Mouse (Mus musculus) cerebellum, adult 9-10 months (tissue): Measurements from ENCODE around the gene Abhd14a.
"Not testable (repeated sequence)": the region's sequence is repeated elsewhere in the genome, so short reads cannot be mapped to it uniquely, and the experiment has no call there.

ENCODE experiments used
- DNase-seq: peaks from one replicate; pipeline ENCODE4 v3.0.0; 2022

Gene Abhd14a

DNA sequence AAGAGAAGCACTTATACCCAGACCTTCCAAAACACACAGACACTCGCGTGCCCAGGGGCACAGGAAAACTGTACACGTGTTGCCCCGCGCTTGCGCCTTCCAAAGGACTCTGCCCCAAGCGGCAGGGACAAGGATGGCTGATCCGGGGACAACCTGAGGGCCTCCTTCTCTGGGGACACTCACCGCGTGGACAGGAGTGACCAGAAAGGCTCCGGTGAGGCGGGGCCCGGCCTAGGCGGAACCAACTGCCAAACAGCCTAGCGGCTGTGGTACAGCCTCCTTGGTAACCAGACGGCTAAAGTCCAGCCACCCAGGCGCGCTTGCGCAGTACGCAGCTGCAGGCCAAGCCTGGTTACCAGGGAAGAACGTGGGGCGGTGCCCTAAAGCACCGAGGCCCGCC is at the start of gene Abhd14a, which contains the start of gene Abhd14b:
TSS of gene Abhd14a (minus strand) at position 331 of the 400 bp plus-strand sequence.
TSS of gene Abhd14b (plus strand) at position 112 of the 400 bp plus-strand sequence.
- DNase-seq, result peak; percentile 97

GRCm38 (mm10) chr9:106487602-106488001 is 40.1 kb upstream of the Abhd14a start:
- DNase-seq, result not testable (repeated sequence)

DNA sequence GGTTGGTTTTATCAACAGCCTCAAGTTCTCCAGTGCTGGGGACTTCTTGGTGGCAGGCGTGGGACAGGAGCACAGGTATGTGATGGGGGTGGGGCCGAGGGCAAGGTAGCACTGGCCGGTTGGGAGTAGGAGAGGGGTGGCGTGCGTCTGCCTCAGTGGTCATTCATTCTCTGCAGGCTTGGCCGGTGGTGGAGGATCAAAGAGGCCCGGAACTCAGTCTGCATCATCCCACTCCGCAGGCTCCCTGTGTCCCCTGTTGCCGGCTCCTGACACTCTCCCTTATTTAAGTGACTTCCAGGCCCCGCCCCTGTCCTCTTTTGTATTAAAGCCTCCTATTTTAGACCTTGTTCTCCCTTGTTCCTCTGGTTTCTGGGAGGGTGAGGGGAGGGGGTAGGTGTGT is 37.6 kb upstream of the Abhd14a start:
- no peak for DNase-seq

- no peak for DNase-seq
Observed at GRCm38 (mm10) chr9:106483606-106484005, 36.1 kb upstream of the Abhd14a start.

- DNase-seq, result no peak
Observed at GRCm38 (mm10) chr9:106483136-106483535, 35.7 kb upstream of the Abhd14a start.

GRCm38 (mm10) chr9:106482578-106483115 is 35.2 kb upstream of the Abhd14a start:
- no peak for DNase-seq

- no peak for DNase-seq
Observed at GRCm38 (mm10) chr9:106481676-106482075, 34.2 kb upstream of the Abhd14a start.

DNA sequence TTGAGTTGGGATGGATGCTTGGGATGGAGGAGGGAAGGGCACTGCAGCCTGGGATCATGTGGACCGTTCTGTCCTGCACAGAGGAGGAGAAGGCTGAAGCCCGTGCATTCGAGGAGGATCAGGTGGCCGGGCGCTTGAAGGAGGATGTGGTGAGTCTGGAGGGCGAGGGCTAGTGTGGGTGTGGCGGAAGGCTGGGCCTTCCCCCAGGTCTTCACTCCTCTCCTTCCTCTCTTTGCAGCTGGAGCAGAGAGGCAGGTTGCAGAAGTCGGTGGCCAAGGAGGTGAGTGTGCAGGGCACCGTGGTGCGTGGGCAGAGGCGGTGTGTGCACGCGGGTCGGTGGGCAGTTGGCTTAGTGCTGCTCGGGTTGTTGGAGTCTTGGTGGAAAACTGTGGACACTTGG is 33.6 kb upstream of the Abhd14a start:
- DNase-seq, result no peak

DNA sequence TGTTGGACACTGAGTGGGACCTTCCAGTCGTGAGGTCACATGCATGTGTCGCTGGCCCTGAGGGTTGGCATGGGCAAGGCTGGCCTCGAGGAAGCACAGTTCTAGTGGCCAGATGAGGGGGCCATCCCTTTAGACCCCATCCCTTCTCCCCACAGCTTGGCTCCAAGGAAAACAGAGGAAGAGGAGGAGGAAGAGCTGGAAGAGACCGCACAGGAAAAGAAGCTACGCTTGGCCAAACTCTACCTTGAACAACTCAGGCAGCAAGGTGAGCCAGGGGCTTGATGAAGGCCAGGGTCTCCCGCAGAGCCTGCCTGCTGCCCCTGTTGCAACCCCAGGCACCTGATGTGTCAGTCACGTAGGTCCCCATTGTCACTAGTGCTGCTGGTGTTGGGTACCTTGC is 33.1 kb upstream of the Abhd14a start:
- DNase-seq, result peak; percentile 13

DNA sequence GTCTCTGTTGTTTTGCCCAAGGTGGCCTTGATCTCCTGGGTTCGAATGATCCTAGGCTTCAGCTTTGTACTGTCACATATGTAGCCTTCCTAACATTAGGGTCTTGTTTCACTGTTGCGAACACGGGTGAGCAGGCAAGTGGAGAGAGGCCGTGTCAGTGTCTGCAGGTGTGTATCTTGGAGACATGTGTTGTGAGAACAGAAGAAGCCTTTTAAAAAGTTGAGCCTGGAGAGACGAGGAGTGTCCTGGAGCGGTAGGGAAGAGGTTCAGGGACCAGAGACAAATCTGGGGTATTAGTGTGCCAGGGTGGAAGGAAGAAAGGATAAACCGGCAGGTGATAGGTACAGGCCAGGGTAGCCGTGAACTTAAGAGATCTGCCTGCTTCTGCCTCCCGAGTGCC is 30.6 kb upstream of the Abhd14a start:
- peak; percentile 36 for DNase-seq

DNA sequence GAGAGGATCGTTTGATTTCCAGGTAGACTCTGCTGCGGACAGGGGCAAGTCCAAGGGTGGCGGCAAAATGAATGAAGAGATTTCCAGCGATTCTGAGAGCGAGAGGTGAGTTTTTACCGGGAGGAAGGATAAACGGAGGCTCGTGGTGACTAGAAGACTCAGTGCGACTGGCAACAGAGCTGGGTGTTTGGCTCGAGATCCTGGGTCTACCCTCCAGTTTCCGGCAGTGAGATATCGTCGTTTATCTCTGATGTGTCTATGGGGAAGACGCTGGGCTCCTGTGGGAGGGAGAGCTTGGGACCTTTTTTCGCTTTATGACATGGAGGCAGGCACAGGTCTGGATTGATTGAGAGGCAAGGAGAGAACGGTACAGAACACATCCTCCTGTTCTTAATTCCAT is 30.2 kb upstream of the Abhd14a start:
- DNase-seq, result peak; percentile 33

DNA sequence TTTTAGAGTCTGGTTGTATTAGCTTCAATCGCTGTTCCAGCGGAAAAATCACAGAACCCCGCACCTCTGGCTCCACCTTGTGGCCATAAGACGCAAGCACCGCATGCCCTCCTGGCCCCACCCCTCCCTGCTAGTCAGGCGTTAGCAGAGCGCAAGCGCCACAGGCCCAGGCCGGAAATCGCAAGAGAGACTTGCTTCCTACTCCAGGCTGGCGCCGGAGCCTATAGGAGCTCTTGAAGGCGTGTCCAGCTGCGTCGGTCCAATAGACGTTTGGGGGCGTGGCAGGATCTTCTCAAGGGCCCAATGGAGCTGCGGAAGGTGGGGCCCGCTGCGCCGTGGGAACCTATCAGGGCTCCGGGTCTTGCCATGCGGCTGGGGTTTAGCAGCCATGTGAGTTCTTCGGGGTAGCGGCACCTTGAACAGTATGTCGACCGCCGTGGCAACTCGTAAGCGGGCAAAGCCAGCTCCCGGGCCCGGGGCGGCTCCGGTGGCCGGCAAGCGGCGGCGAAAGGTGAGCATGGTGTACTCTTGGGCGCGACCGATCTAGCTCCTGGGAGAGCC is 29.5 kb upstream of the Abhd14a start, which contains the start of gene Parp3:
TSS of gene Parp3 (minus strand) at position 26 of the 561 bp plus-strand sequence.
- DNase-seq, result peak; percentile 100

DNA sequence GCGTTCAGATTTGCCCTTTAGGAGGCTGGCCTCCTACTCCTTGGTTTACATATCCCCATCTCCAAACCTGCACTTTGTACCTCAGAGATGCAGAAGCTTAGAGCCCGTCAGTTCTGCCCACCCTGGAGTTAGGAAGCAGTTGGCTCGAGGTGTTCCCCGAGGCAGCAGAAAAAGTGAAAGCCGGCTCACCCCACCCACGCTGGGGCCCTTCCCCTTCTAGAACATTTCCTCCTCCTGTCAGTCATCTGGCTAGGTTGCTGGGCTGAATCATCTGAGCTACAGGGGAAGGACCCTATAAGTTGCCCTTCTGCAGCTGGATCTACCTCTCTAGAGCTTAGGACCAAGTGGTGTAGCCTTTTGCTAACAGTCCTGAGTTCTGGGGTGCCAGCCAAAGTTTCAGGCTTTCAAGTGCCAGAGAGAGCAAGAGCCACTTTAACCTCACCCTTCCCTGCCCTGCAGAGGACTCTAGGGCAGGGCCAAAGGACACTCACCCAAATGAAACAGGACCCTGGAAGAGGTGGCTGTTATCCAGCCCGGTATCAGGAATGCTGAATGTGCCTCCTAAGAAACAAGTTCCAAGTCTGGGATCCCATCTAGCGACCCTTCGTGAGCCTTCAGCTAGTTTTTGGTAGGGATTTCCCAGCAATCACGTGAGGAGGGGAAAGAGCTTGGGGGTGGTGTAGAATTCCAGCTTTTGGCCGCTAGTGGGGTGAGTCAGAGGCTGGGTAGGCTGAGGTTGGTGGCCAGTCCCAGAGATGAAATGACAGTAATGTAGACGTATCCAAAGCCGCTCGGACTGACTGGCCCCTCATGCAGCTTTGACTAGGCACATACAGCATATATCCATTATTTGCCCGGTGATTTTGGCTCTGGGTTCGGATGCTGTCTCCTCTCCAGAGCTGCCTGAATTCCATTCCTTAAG is 28.8 kb upstream of the Abhd14a start:
- DNase-seq, result no peak

DNA sequence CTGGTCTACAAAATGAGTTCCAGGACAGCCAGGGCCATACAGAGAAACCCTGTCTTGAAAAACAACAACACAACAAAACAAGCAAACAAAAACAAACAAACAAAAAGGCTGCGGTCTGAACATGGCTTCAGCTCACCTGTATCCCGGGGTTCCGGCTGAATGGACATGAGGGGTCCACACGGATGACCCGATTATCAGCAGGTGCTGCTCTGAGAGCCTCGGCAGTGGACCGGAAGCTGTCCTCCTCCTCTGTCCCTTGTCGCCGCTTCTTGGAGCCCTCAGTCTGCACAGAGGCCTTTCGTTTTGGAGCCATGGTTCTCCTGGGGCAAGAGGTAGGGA is 28.2 kb upstream of the Abhd14a start, which contains the start of gene Rrp9:
TSS of gene Rrp9 (plus strand) at position 301 of the 339 bp plus-strand sequence.
- no peak for DNase-seq

DNA sequence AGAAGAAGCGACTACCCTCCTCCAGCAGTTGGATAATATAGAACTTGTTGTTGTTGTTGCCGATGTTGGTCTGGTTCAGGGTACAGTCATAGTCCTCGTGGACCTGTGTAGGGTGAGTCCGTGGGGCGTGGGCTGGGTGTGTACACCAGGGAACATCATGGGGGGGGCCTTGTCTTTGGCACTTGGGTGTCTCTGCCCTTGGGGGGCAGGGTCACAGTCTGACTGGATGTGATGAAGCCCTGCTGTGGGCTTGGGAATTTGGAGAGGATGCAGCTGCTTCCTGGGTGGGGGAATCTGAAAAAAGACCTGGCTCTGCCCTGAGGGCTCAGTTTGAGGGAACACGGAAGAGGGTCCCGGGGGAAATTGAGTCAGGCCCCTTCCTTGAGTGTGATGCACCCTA is 27.6 kb upstream of the Abhd14a start:
- peak; percentile 70 for DNase-seq

DNA sequence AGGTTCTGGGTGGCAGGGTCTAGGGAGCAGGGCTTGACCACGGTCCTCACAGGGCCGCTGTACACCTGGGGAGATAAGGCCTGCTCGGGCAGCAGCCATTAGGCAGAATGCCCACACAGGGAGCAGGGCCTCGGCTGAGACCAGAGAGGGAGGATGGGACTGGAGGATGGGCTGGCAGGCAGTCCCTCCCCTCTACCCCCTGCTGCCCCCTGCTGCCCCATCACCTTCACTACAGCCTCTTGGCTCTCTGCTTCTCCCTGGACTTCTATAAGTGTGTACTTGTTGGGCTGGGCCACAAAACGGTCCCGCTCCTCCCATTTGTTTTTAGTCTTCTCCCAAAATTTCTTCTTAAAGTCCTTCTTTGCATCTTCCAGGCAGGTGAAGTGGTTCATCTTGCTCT is 27.0 kb upstream of the Abhd14a start:
- peak; percentile 87 for DNase-seq

GRCm38 (mm10) chr9:106473753-106474105 is 26.3 kb upstream of the Abhd14a start:
- peak; percentile 66 for DNase-seq

DNA sequence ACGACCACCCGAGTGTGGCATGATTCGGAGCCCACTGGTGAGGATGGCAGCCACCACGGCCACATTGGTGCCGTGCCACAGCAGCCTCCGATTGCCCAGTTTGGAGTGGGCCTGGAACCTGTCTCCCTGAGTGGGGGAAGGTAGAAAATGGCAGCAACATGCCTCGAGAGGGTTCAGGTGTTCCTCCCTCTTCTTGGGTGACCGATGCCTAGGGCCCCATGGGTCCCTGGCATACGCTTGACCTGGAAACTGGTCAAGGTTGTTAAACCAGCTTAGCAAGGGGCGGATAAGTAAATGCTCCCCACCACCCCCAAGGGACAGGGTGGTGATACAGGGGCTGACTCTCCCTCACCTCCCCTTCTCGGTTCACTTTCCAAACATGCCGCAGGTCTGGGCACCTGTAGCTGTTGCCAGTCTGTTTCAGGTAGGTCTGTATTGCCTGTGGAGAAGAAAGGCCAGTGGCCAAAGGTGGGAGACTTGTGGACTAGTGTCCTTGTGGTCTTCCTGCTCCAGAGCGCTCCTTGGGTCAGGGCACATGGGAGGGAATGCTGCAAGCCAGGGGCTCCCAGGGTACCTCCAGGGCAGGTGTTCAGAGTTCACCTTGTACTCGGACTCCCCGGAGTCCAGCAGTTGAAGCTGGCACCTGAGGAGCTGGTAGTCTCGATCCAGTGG is 25.7 kb upstream of the Abhd14a start:
- DNase-seq, result peak; percentile 65

GRCm38 (mm10) chr9:106472321-106472720 is 24.8 kb upstream of the Abhd14a start:
- DNase-seq, result peak; percentile 66

GRCm38 (mm10) chr9:106471892-106472291 is 24.4 kb upstream of the Abhd14a start:
- DNase-seq, result no peak

GRCm38 (mm10) chr9:106470991-106471750 is 23.7 kb upstream of the Abhd14a start:
- peak; percentile 41 for DNase-seq

- DNase-seq, result no peak
Observed at GRCm38 (mm10) chr9:106469776-106470175, 22.3 kb upstream of the Abhd14a start.

GRCm38 (mm10) chr9:106469317-106469716 is 21.8 kb upstream of the Abhd14a start:
- DNase-seq, result peak; percentile 48
